Mouse (Mus musculus) embryonic fibroblast, embryonic 13.5 days (primary cell): ENCODE results near the gene Map3k3.

Source experiments
- CTCF ChIP-seq: IDR thresholded peaks from 2 replicates; pipeline ENCODE4 v1.5.1; 2011; ENCODE audit warnings: mild to moderate bottlenecking, control low read depth, low read length, moderate library complexity, borderline replicate concordance; ENCODE audit not compliant: insufficient read depth
- POLR2A ChIP-seq: IDR thresholded peaks from 2 replicates; pipeline ENCODE4 v1.6.1; 2011; ENCODE audit warnings: low read depth, mild to moderate bottlenecking, control low read depth, low read length, moderate library complexity

DNA sequence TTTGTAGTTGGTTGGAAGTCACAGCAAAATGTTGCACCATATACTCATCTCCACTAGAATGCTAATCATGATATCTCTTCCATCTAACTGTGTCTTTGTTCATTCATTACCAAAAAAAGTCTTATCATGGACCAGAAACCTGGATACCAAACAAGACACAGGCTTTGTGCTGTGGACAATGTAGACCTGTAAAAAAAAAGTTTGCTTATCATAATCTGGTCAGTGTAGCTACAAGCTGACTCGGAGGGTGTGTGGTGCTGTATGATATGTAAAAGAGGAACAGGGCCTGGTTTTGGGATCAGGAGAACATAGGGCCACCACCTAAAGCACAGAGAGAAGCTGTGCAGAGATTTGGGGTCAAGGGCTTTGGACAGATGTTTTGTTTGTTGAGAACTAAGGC, 45.1 kb downstream of the Map3k3 start:
- TF ChIP-seq CTCF (no peak), POLR2A (no peak)
